Mouse (Mus musculus) bone marrow macrophage, adult 2 months (primary cell): ENCODE measurements at regions not wholly inside any gene's neighbourhood (a gene's known extent, or its start where the extent isn't known, plus 50 kb on each side); places are given as distances from the start of the nearest gene placed in this dataset.

Experiments
- CTCF ChIP-seq: IDR thresholded peaks from 2 replicates; pipeline ENCODE4 v1.5.1; 2012; ENCODE audit warnings: low read depth, mild to moderate bottlenecking, low read length, moderate library complexity
- POLR2A ChIP-seq: IDR thresholded peaks from 2 replicates; pipeline ENCODE4 v1.6.1; 2012; ENCODE audit warnings: mild to moderate bottlenecking, low read depth, low read length, borderline replicate concordance

GRCm38 (mm10) chr14:61861357-61861958, 254.2 kb downstream of the Kcnrg start:
- TF ChIP-seq POLR2A (no peak), CTCF (no peak)
